Mouse (Mus musculus): ENCODE measurements at regions not wholly inside any gene's neighbourhood (a gene's known extent, or its start where the extent isn't known, plus 50 kb on each side); places are given as distances from the start of the nearest gene placed in this dataset.
A peak's percentile ranks its signal among the peaks of the same experiment; 100 is the strongest.

- Histone ChIP-seq H3K4me1 (no peaks in the 10 kb centered on the region), H3K9me3 (no peaks in the 10 kb centered on the region), H3K36me3 (no peaks in the 10 kb centered on the region), H3K4me3 (no peak overlapping the region), H3K27me3 (ENCODE audit: insufficient read depth, poor library complexity, severe bottlenecking) (no peaks in the 10 kb centered on the region; the same call in 1 of the 2 replicates), H3K27ac (no peak overlapping the region)
- 78% methylated on average over 4 of the region's 4 CpGs for WGBS
- no peak for DNase-seq (ENCODE audit: low spot score)
Measured at GRCm38 (mm10) chr8:26794411-26794810, 182.7 kb upstream of the Zfp703 start.

GRCm38 (mm10) chr8:26795616-26796015, 181.5 kb upstream of the Zfp703 start:
- H3K4me3 ChIP-seq = no peak overlapping the region
- H3K27ac ChIP-seq = no peak overlapping the region
- no peak for DNase-seq (ENCODE audit: low spot score)
- H3K27me3 ChIP-seq (ENCODE audit: insufficient read depth, poor library complexity, severe bottlenecking) = no peaks in the 10 kb centered on the region; the same call in 1 of the 2 replicates
- no peaks in the 10 kb centered on the region for H3K36me3 ChIP-seq
- H3K4me1 ChIP-seq = no peaks in the 10 kb centered on the region
- 79% methylated on average over 8 of the region's 8 CpGs for WGBS
- H3K9me3 ChIP-seq = no peaks in the 10 kb centered on the region

DNA sequence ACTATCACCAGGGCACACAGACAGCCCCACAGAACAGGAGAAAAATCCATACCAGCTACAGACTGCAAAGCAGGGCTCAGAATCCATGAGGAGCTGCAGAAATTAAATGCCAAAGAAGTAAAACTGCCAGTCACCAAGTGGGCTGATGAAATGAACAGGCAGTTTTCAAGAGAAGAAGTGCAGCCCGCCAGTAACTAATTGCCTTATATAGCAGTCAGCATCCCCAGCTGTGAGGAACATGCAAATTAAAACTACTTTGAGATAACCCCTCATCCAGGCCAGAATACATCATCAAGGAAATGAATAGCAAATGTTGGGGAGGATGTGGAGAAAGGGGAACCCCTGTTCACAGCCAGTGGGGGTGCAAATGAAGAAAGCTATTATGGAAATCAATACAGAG, 177.3 kb upstream of the Zfp703 start:
- no peaks in the 10 kb centered on the region for H3K36me3 ChIP-seq
- no peak for DNase-seq (ENCODE audit: low spot score)
- WGBS = 56% methylated on average over 1 of the region's 1 CpGs
- H3K4me1 ChIP-seq = peaks cover 10% of the 10 kb centered on the region
- peaks cover 22% of the 10 kb centered on the region for H3K27me3 ChIP-seq (ENCODE audit: insufficient read depth, poor library complexity, severe bottlenecking)
- H3K4me3 ChIP-seq = no peak overlapping the region
- H3K9me3 ChIP-seq = no peaks in the 10 kb centered on the region
- H3K27ac ChIP-seq = no peak overlapping the region

DNA sequence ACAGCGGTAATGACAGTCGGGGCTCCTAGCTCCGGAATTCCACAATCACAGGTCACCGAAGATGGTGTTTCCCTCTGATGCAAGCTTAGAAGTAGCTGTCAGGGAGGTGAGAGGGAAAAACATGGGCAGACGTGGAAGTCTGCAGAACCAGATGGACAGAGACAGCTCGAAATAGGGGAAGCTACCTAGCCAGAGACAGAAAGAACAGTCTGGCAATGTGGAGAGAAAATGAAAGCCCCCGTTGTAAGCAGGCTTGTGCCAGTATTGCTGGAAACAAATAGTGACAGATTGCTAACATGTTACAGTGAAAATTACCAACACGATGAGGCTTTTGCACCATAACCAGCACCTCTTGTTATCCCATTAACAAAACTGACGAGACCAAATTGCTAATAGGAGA, 173.0 kb upstream of the Zfp703 start:
- peak; percentile 50 for DNase-seq (ENCODE audit: low spot score)
- H3K9me3 ChIP-seq = no peaks in the 10 kb centered on the region
- H3K36me3 ChIP-seq = no peaks in the 10 kb centered on the region
- 39% methylated on average over 9 of the region's 9 CpGs for WGBS
- H3K27me3 ChIP-seq (ENCODE audit: insufficient read depth, poor library complexity, severe bottlenecking) = peaks cover 28% of the 10 kb centered on the region
- H3K4me3 ChIP-seq = 0 out of 2 replicates have a peak overlapping the region, but pooled peaks have one; percentile 12
- 0 out of 2 replicates have a peak overlapping the region, but pooled peaks have one; percentile 47 for H3K27ac ChIP-seq
- H3K4me1 ChIP-seq = peaks cover 39% of the 10 kb centered on the region

- H3K27me3 ChIP-seq (ENCODE audit: insufficient read depth, poor library complexity, severe bottlenecking) = peaks cover 31% of the 10 kb centered on the region
- WGBS = 37% methylated on average over 7 of the region's 7 CpGs
Measured at GRCm38 (mm10) chr8:26804901-26805341, 172.2 kb upstream of the Zfp703 start.

GRCm38 (mm10) chr8:26805371-26805821, 171.7 kb upstream of the Zfp703 start:
- DNase-seq (ENCODE audit: low spot score) = no peak
- Histone ChIP-seq H3K4me1 (peaks cover 52% of the 10 kb centered on the region), H3K27ac (0 out of 2 replicates have a peak overlapping the region, but pooled peaks have one; percentile 5), H3K4me3 (no peak overlapping the region), H3K9me3 (no peaks in the 10 kb centered on the region), H3K36me3 (no peaks in the 10 kb centered on the region), H3K27me3 (ENCODE audit: insufficient read depth, poor library complexity, severe bottlenecking) (peaks cover 36% of the 10 kb centered on the region)
- 35% methylated on average over 6 of the region's 6 CpGs for WGBS

More at GRCm38 (mm10) chr8:26804901-26805341, 172.2 kb upstream of the Zfp703 start:
- Histone ChIP-seq H3K9me3 (no peaks in the 10 kb centered on the region), H3K4me1 (peaks cover 47% of the 10 kb centered on the region), H3K27ac (peak overlapping the region; percentile 47; the same call in 1 of the 2 replicates), H3K36me3 (no peaks in the 10 kb centered on the region), H3K4me3 (no peak overlapping the region)
- DNase-seq (ENCODE audit: low spot score) = no peak

DNA sequence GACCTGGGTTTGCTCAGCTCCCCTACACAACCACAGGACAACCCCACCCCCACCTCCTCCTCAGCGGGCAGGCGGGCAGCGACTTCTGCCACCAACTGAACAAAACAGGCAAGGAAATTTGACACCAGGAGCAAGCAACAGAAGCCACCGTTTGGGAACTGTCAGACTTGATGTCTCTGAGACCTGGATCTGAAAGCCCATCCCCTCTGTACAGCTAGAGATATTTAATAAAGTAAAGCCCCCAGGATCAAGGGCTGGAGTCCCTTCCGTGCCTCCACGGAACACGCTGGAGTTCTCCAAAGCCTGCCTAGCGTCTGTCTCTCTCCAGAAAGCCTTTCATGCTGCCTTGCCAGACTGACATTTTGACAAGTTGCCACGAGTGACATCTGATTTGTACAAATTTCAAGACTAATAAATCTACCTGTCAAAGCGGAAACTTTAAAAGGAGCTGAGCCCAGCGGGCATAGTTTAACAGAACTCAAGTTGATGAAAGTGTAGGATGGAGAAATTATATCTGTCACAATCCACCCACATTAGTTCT, 168.9 kb upstream of the Zfp703 start:
- Histone ChIP-seq H3K27ac (0 out of 2 replicates have a peak overlapping the region, but pooled peaks have one; percentile 11), H3K4me3 (peak overlapping the region; percentile 29; the same call in 1 of the 2 replicates), H3K27me3 (ENCODE audit: insufficient read depth, poor library complexity, severe bottlenecking) (peaks cover 41% of the 10 kb centered on the region), H3K9me3 (no peaks in the 10 kb centered on the region), H3K36me3 (no peaks in the 10 kb centered on the region), H3K4me1 (peaks cover 66% of the 10 kb centered on the region)
- WGBS = 11% methylated on average over 11 of the region's 11 CpGs
- DNase-seq (ENCODE audit: low spot score) = no peak

DNA sequence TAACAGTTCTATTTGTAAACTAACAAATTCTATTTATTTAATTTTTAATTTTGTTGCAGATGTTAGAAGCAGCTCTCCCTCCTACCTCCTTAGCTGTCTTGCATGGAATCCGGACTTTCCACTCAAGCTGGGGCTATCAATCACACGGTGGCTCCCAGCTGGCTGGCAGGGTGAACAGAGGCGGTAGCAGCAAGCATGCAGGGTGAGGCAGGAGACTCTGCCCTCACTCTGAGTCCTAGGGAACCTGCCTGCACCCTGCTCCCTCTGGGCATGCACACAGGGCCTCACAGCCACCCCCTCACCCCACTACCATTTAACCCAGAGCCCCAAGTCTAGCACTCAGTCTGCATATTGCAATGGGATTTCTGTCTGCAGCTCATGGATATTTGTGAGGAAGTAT, 168.4 kb upstream of the Zfp703 start:
- H3K9me3 ChIP-seq = no peaks in the 10 kb centered on the region
- H3K27me3 ChIP-seq (ENCODE audit: insufficient read depth, poor library complexity, severe bottlenecking) = peaks cover 35% of the 10 kb centered on the region
- peak; percentile 58 for DNase-seq (ENCODE audit: low spot score)
- peaks cover 71% of the 10 kb centered on the region for H3K4me1 ChIP-seq
- WGBS = 8% methylated on average over 3 of the region's 3 CpGs
- 0 out of 2 replicates have a peak overlapping the region, but pooled peaks have one; percentile 3 for H3K4me3 ChIP-seq
- 0 out of 2 replicates have a peak overlapping the region, but pooled peaks have one; percentile 25 for H3K27ac ChIP-seq
- no peaks in the 10 kb centered on the region for H3K36me3 ChIP-seq

DNA sequence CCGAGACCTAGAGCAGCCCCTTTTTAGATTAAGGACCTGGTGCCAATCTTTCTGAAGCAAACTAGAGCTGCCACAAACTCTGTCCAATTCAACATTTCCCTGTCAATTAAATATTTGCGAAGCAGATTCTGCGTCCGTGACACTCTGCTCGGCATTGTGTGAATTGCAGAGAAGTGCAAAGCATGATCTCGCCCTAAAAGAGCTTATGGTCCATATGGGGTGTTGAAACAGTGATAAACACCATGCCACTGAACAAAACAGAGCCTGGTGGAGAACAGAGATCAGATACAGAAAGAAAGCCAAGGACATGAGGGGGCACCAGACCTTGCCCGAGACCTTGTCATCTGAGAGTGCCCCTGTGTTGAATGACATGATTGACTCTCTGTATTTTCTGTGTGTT, 167.2 kb upstream of the Zfp703 start:
- H3K4me3 ChIP-seq = no peak overlapping the region
- no peak overlapping the region for H3K27ac ChIP-seq
- H3K9me3 ChIP-seq = no peaks in the 10 kb centered on the region
- WGBS = 65% methylated on average over 7 of the region's 7 CpGs
- peak; percentile 58 for DNase-seq (ENCODE audit: low spot score)
- H3K4me1 ChIP-seq = peaks cover 61% of the 10 kb centered on the region
- no peaks in the 10 kb centered on the region for H3K36me3 ChIP-seq
- H3K27me3 ChIP-seq (ENCODE audit: insufficient read depth, poor library complexity, severe bottlenecking) = peaks cover 26% of the 10 kb centered on the region

DNA sequence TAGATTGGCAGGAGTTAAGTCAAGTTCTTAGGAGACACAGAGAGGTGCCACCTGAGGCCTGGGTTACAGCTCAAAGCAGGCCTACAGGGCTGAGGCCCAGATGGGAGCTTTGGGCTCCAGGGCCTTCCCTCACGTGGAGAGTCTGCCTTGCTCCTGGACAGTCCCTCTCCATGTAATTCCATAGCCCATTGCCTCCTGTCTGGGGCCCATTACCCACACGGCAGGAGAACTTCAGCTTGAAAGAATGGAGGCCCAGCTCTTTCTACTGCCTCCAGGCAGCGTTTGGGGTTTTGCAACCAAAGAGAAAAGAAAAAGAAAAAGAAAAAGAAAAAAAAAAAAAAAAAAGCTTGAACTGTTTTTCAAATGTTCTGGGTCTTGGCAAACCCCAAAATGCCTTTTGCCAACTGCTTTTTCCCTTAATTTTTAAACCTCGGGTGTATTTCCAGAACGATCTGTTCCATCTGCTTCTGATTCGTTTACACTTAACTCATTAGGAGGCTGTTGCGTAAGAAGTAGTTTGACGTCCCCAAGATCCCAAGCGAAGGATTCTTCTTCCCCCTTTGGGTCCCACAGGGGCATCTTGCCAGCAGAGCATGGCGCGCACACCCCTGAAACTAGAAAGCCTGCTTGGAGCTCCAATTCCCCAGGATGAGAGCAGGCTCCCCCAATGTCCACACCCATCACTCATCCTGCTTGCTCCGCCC, 165.4 kb upstream of the Zfp703 start:
- peaks cover 39% of the 10 kb centered on the region for H3K27me3 ChIP-seq (ENCODE audit: insufficient read depth, poor library complexity, severe bottlenecking)
- H3K36me3 ChIP-seq = no peaks in the 10 kb centered on the region
- H3K9me3 ChIP-seq = no peaks in the 10 kb centered on the region
- no peak overlapping the region for H3K27ac ChIP-seq
- WGBS = 79% methylated on average over 12 of the region's 12 CpGs
- no peak overlapping the region for H3K4me3 ChIP-seq
- H3K4me1 ChIP-seq = peaks cover 57% of the 10 kb centered on the region
- DNase-seq (ENCODE audit: low spot score) = no peak

- Histone ChIP-seq H3K27me3 (ENCODE audit: insufficient read depth, poor library complexity, severe bottlenecking) (peaks cover 45% of the 10 kb centered on the region), H3K9me3 (no peaks in the 10 kb centered on the region), H3K36me3 (no peaks in the 10 kb centered on the region), H3K4me1 (peaks cover 43% of the 10 kb centered on the region), H3K4me3 (no peak overlapping the region), H3K27ac (no peak overlapping the region)
- WGBS = 30% methylated on average over 9 of the region's 9 CpGs
- peak; percentile 86 for DNase-seq (ENCODE audit: low spot score)
Measured at GRCm38 (mm10) chr8:26813198-26813815, 163.8 kb upstream of the Zfp703 start.

DNA sequence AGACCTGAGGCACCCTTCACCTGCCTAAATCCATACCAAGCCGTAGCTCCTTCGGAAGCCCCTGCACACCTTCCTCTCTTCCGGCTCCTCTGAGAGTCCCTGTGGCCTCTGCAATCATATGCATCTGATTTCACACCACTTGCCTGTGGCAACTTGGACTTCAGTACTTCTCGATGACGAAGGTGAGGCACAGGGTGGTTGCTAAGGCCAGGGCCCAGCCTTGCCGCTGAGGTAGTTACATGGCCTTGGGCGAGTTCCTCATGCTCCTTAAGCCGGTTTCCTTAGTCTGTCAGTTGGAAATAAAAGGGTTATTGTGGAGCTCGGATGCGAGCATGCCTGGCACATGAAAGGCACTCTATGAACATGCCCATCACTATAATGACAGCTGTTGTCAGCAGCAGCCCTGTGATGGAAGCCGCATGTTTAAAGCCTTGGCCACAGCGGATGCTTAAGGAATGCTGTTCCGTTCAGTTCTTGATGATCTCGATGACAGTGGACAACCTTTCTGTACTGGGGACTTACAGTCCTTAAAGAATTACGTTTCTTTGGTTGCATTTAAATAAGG, 162.0 kb upstream of the Zfp703 start:
- H3K27me3 ChIP-seq (ENCODE audit: insufficient read depth, poor library complexity, severe bottlenecking) = peaks cover 40% of the 10 kb centered on the region

GRCm38 (mm10) chr8:26816977-26817376, 160.1 kb upstream of the Zfp703 start:
- DNase-seq (ENCODE audit: low spot score) = no peak
- Histone ChIP-seq H3K4me1 (peaks cover 22% of the 10 kb centered on the region), H3K9me3 (no peaks in the 10 kb centered on the region), H3K4me3 (no peak overlapping the region), H3K27me3 (ENCODE audit: insufficient read depth, poor library complexity, severe bottlenecking) (peaks cover 32% of the 10 kb centered on the region), H3K27ac (no peak overlapping the region), H3K36me3 (no peaks in the 10 kb centered on the region)
- WGBS = 72% methylated on average over 7 of the region's 7 CpGs

More for the DNA sequence above, 162.0 kb upstream of the Zfp703 start:
- 67% methylated on average over 15 of the region's 15 CpGs for WGBS
- H3K4me1 ChIP-seq = peaks cover 27% of the 10 kb centered on the region
- no peak for DNase-seq (ENCODE audit: low spot score)
- H3K27ac ChIP-seq = no peak overlapping the region
- no peak overlapping the region for H3K4me3 ChIP-seq
- H3K9me3 ChIP-seq = no peaks in the 10 kb centered on the region
- no peaks in the 10 kb centered on the region for H3K36me3 ChIP-seq

Data from heart, embryonic 10.5 days (tissue).